Mouse (Mus musculus): ENCODE measurements around the gene C2cd5.
"Not testable (repeated sequence)": the region's sequence is repeated elsewhere in the genome, so short reads cannot be mapped to it uniquely, and the experiment has no call there.

C2cd5 gene

GRCm38 (mm10) chr6:143099681-143100382, at the start of gene C2cd5:
Gene C2cd5 (minus strand): TSS chr6:143100141.
- peak; percentile 94 to 97 for DNase-seq (ENCODE audit: low spot score in 2 of 2)

- DNase-seq (ENCODE audit: low spot score in 2 of 2) = no peak
Observed at GRCm38 (mm10) chr6:143148868-143149267, 48.9 kb upstream of the C2cd5 start.

- no peak for DNase-seq (ENCODE audit: low spot score in 2 of 2)
Observed at GRCm38 (mm10) chr6:143146756-143147155, 46.8 kb upstream of the C2cd5 start.

GRCm38 (mm10) chr6:143145051-143145450, 45.1 kb upstream of the C2cd5 start:
- DNase-seq (ENCODE audit: low spot score in 2 of 2) = no peak

GRCm38 (mm10) chr6:143144556-143144955, 44.6 kb upstream of the C2cd5 start:
- DNase-seq (ENCODE audit: low spot score in 2 of 2) = no peak

GRCm38 (mm10) chr6:143143775-143144273, 43.9 kb upstream of the C2cd5 start:
- no peak for DNase-seq (ENCODE audit: low spot score in 2 of 2)

GRCm38 (mm10) chr6:143143321-143143720, 43.4 kb upstream of the C2cd5 start:
- DNase-seq (ENCODE audit: low spot score in 2 of 2) = no peak

- DNase-seq (ENCODE audit: low spot score in 2 of 2) = no peak
Observed at GRCm38 (mm10) chr6:143142861-143143260, 42.9 kb upstream of the C2cd5 start.

GRCm38 (mm10) chr6:143141624-143142592, 42.0 kb upstream of the C2cd5 start:
- DNase-seq (ENCODE audit: low spot score in 2 of 2) = not testable (repeated sequence)

GRCm38 (mm10) chr6:143140884-143141283, 40.9 kb upstream of the C2cd5 start:
- DNase-seq (ENCODE audit: low spot score in 2 of 2) = no peak

- no peak for DNase-seq (ENCODE audit: low spot score in 2 of 2)
Observed at GRCm38 (mm10) chr6:143139417-143139816, 39.5 kb upstream of the C2cd5 start.

GRCm38 (mm10) chr6:143137341-143137740, 37.4 kb upstream of the C2cd5 start:
- no peak for DNase-seq (ENCODE audit: low spot score in 2 of 2)

GRCm38 (mm10) chr6:143136688-143137087, 36.7 kb upstream of the C2cd5 start:
- no peak for DNase-seq (ENCODE audit: low spot score in 2 of 2)

GRCm38 (mm10) chr6:143135097-143135496, 35.2 kb upstream of the C2cd5 start:
- no peak for DNase-seq (ENCODE audit: low spot score in 2 of 2)

GRCm38 (mm10) chr6:143133150-143133549, 33.2 kb upstream of the C2cd5 start:
- DNase-seq (ENCODE audit: low spot score in 2 of 2) = no peak

GRCm38 (mm10) chr6:143131895-143132652, 32.1 kb upstream of the C2cd5 start:
- no peak for DNase-seq (ENCODE audit: low spot score in 2 of 2)

GRCm38 (mm10) chr6:143130411-143130810, 30.5 kb upstream of the C2cd5 start:
- DNase-seq (ENCODE audit: low spot score in 2 of 2) = no peak

GRCm38 (mm10) chr6:143129952-143130351, 30.0 kb upstream of the C2cd5 start:
- no peak for DNase-seq (ENCODE audit: low spot score in 2 of 2)

- no peak for DNase-seq (ENCODE audit: low spot score in 2 of 2)
Observed at GRCm38 (mm10) chr6:143129466-143129865, 29.5 kb upstream of the C2cd5 start.

- DNase-seq (ENCODE audit: low spot score in 2 of 2) = no peak
Observed at GRCm38 (mm10) chr6:143125721-143126120, 25.8 kb upstream of the C2cd5 start.

GRCm38 (mm10) chr6:143119325-143119724, 19.4 kb upstream of the C2cd5 start:
- DNase-seq (ENCODE audit: low spot score in 2 of 2) = no peak

GRCm38 (mm10) chr6:143116779-143117178, 16.8 kb upstream of the C2cd5 start:
- DNase-seq (ENCODE audit: low spot score in 2 of 2) = no peak
